Mouse (Mus musculus): ENCODE data around the gene Hemgn. TPM values are rescaled to one million over a fixed set of nuclear protein-coding genes. Genes with fewer than 3 reads are reported as not detected.

Gene Hemgn
- total and polyA plus RNA-seq, 3 experiments: 11.8 to 19.9 TPM; not detected in 1

DNA sequence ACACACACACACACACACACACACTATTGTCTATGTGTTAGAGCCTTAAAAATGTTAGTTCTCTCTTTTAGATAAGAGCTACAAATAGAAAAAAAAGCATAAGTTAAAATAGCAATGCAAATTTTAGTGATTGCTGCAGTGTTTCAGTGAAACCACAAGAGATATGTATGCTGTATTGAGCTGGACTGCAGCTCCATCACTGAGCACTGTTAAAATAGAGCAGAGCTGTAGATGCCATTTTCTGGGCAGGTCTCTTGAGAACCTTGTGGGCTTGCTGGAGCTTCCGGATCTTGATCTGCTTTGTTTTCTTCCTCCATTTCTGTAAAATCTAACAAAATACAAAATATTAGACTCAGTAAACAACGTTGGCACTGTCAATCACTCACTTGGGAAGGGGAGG, 18.9 kb downstream of the Hemgn start:
- Histone ChIP-seq H3K4me1 (ENCODE audit: control insufficient read depth in 1 of 2, insufficient read depth in 2 of 2, low read length in 2 of 2) (peaks cover 6 to 12% of the 10 kb centered on the region in 2 experiments; a peak in 3 of 4 replicates), H3K27me3 (ENCODE audit: control insufficient read depth in 1 of 2, insufficient read depth in 2 of 2, low read length in 2 of 2) (no peaks in the 10 kb centered on the region), H3K9me3 (replicated peaks; ENCODE audit: insufficient read depth, low read length) (no peaks in the 10 kb centered on the region), H3K79me2 (ENCODE audit: control insufficient read depth, insufficient read depth, low read length, poor library complexity) (peaks cover 3% of the 10 kb centered on the region; the same call in 1 of the 2 replicates), H3K4me3 (ENCODE audit: control insufficient read depth in 1 of 2, insufficient read depth in 1 of 2, low read depth in 2 of 2, low read length in 2 of 2) (no peak overlapping the region), H3K9ac (ENCODE audit: control insufficient read depth, low read depth, low read length, poor library complexity, severe bottlenecking) (no peak overlapping the region), H3K27ac (ENCODE audit: control insufficient read depth, low read depth, low read length) (no peak overlapping the region), H3K36me3 (ENCODE audit: control insufficient read depth in 1 of 2, insufficient read depth in 2 of 2, low read length in 2 of 2) (peaks cover 0 to 2% of the 10 kb centered on the region in 2 experiments; a peak in 3 of 4 replicates)
- peak; percentile 48; the same call in 1 of the 2 replicates for TF ChIP-seq MEF2A (IDR thresholded peaks at IDR 0.05; ENCODE audit: extremely low read depth, insufficient replicate concordance, low read depth, low read length, poor library complexity, severe bottlenecking)
- TF ChIP-seq NELFE (IDR thresholded peaks at IDR 0.05; ENCODE audit: low read depth, low read length): no peak
- DNase-seq (ENCODE audit: low read depth, low spot score): no peak

DNA sequence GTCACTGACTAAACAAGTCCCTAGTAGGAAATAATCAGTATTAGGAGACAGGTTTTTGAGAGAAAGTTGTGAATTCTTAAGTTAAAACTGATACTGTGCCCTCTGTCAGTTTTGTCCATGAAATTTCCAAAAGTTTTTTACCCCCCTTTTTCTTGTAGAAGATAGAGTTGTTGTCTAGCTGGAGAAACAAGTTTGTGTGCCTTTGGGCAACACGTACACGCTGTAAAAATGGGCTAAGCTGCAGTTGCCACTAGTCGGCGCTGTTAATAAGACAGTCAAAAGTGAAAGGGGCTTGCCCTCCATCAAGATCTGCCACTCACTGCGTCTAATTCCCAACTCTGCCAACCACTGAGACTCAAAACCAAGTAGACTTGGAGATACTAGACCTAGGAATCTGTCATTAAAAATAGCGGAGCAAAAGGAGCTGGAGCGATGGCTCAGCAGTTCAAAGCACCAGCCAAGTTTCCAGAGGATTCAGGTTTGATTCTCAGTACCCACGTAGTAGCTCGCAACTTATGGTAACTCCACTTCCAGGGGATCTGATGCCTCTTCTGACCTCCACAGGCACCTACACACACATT, 22.8 kb downstream of the Hemgn start:
- peaks cover 5% of the 10 kb centered on the region; the same call in 1 of the 2 replicates for H3K79me2 ChIP-seq (ENCODE audit: control insufficient read depth, insufficient read depth, low read length, poor library complexity)
- H3K9ac ChIP-seq (ENCODE audit: control insufficient read depth, low read depth, low read length, poor library complexity, severe bottlenecking): peak overlapping the region; percentile 97
- H3K4me3 ChIP-seq (ENCODE audit: control insufficient read depth in 1 of 2, insufficient read depth in 1 of 2, low read depth in 2 of 2, low read length in 2 of 2): peak overlapping the region; percentile 70 to 90
- 0 out of 4 replicates have a peak, but pooled peaks cover 0 to 2% of the 10 kb centered on the region in 2 experiments for H3K4me1 ChIP-seq (ENCODE audit: control insufficient read depth in 1 of 2, insufficient read depth in 2 of 2, low read length in 2 of 2)
- H3K27ac ChIP-seq (ENCODE audit: control insufficient read depth, low read depth, low read length): peak overlapping the region; percentile 96
- H3K36me3 ChIP-seq (ENCODE audit: control insufficient read depth in 1 of 2, insufficient read depth in 2 of 2, low read length in 2 of 2): peaks cover 0 to 2% of the 10 kb centered on the region in 2 experiments; a peak in 2 of 4 replicates
- H3K27me3 ChIP-seq (ENCODE audit: control insufficient read depth in 1 of 2, insufficient read depth in 2 of 2, low read length in 2 of 2): no peaks in the 10 kb centered on the region
- peak; percentile 96 for DNase-seq (ENCODE audit: low read depth, low spot score)
- no peaks in the 10 kb centered on the region for H3K9me3 ChIP-seq (replicated peaks; ENCODE audit: insufficient read depth, low read length)
- TF ChIP-seq MEF2A (IDR thresholded peaks at IDR 0.05; ENCODE audit: extremely low read depth, insufficient replicate concordance, low read depth, low read length, poor library complexity, severe bottlenecking) (no peak), TAL1 (IDR thresholded peaks at IDR 0.05; ENCODE audit: low read length) (no peak), MAFK (IDR thresholded peaks at IDR 0.05; ENCODE audit: borderline replicate concordance, low read depth, low read length) (no peak), HCFC1 (IDR thresholded peaks at IDR 0.05; ENCODE audit: low read depth, low read length) (peak; percentile 55), E2F4 (IDR thresholded peaks at IDR 0.05; ENCODE audit: borderline replicate concordance, low read depth, low read length) (no peak), MAZ (IDR thresholded peaks at IDR 0.05; ENCODE audit: low read depth, low read length) (0 out of 2 replicates have a peak, but pooled peaks have one; percentile 21), CHD1 (IDR thresholded peaks at IDR 0.05; ENCODE audit: low read depth, low read length) (no peak), BHLHE40 (IDR thresholded peaks at IDR 0.05; ENCODE audit: borderline replicate concordance, low read depth, low read length) (no peak), JUND (IDR thresholded peaks at IDR 0.05; ENCODE audit: low read depth, low read length) (no peak), ZKSCAN1 (IDR thresholded peaks at IDR 0.05; ENCODE audit: low read depth, low read length) (no peak), RCOR1 (IDR thresholded peaks at IDR 0.05; ENCODE audit: low read depth, low read length) (no peak; the same call in 1 of the 2 replicates), POLR2A (IDR thresholded peaks at IDR 0.05; ENCODE audit: control insufficient read depth in 1 of 2, insufficient read depth in 1 of 2, low read depth in 1 of 2, low read length in 2 of 2, poor library complexity in 1 of 2) (peak in 1 of 2 experiments; percentile 48; a peak in 2 of 4 replicates), ZMIZ1 (IDR thresholded peaks at IDR 0.05; ENCODE audit: low read depth, low read length) (peak; percentile 80), POLR2AphosphoS5 (IDR thresholded peaks at IDR 0.05; ENCODE audit: borderline replicate concordance, low read depth, low read length) (no peak), UBTF (IDR thresholded peaks at IDR 0.05; ENCODE audit: borderline replicate concordance, insufficient read depth, low read depth, low read length) (no peak), ZC3H11A (IDR thresholded peaks at IDR 0.05; ENCODE audit: low read depth, low read length) (peak; percentile 64), ZNF384 (IDR thresholded peaks at IDR 0.05; ENCODE audit: low read depth, low read length) (no peak), EP300 (IDR thresholded peaks at IDR 0.05; ENCODE audit: low read depth in 1 of 2, low read length in 2 of 2) (0 out of 4 replicates have a peak, but pooled peaks of 1 of the 2 experiments have one; percentile 5), CTCF (IDR thresholded peaks at IDR 0.05 in 2 of 3, conservative IDR thresholded peaks at IDR 0.05 in 1 of 3; ENCODE audit: control insufficient read depth in 1 of 3, insufficient read depth in 1 of 3, low read depth in 2 of 3, low read length in 3 of 3, poor library complexity in 1 of 3, severe bottlenecking in 1 of 3) (peak; percentile 84 to 97 (median 94)), MXI1 (IDR thresholded peaks at IDR 0.05; ENCODE audit: low read depth, low read length) (no peak; the same call in 1 of the 2 replicates), ETS1 (IDR thresholded peaks at IDR 0.05; ENCODE audit: low read depth, low read length) (peak; percentile 13; the same call in 1 of the 2 replicates), RAD21 (IDR thresholded peaks at IDR 0.05; ENCODE audit: low read depth, low read length) (peak; percentile 77), USF1 (IDR thresholded peaks at IDR 0.05; ENCODE audit: low read depth, low read length) (no peak), GABPA (IDR thresholded peaks at IDR 0.05; ENCODE audit: low read depth, low read length) (no peak), MYC (IDR thresholded peaks at IDR 0.05; ENCODE audit: low read depth, low read length) (peak; percentile 71; the same call in 1 of the 2 replicates), MAX (IDR thresholded peaks at IDR 0.05; ENCODE audit: low read length) (peak; percentile 25), ELF1 (IDR thresholded peaks at IDR 0.05; ENCODE audit: low read depth, low read length) (no peak), GATA1 (IDR thresholded peaks at IDR 0.05; ENCODE audit: low read depth, low read length) (no peak), POLR2AphosphoS2 (IDR thresholded peaks at IDR 0.05; ENCODE audit: low read length) (no peak; the same call in 1 of the 2 replicates)
